Mouse (Mus musculus): ENCODE measurements around the gene Cyb561d2. TPM values are rescaled to one million over a fixed set of nuclear protein-coding genes. Genes with fewer than 3 reads are reported as not detected.

Cyb561d2 gene
- 35.1 and 49.6 TPM in 2 replicates for polyA plus RNA-seq (2014; fragmentation: Nextera tagmentation; extraction: Ambion mirVana)

DNA sequence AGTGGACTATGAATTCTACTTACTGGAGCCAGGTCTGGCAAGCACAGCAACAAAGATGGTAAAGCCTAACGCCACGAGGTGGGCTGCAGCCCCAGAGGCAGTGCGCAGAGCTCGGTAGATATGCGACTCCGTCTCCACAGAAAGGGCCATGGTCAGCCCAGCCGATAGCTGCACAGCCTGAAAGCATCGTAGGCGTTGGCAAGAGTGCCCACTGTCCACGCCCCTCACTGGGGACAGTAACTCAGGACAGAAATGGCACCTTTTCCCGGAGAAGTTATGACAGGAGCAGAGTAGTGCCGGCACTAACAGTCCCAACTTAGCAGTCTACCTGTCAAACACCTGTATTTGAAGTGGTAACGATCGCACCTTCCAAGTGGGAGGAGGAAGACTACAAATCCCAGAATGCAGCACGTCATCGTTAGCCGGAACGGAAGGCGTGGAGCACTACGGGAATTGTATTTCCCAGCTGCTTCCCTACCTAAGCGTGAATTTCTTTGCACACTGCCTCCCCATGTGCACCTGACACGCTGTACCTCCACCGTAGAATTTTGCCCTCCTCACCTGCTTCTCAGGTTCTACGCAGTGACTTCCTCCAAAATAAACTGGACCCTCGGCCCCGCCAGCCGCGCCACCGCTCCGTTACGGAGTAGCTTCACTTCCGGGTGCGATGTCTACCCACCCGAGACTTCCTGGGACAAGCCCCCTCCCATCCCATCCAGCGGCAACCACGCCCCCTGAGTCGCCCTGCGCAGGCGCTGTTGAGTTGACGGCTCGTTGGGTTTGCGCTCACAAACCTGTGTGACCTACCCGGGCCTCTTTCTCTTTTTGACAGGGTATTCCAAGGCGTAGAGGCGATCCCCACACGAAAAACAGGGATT is at the start of gene Cyb561d2, which contains the start of gene Nprl2:
TSS of gene Cyb561d2 (minus strand) at position 720 of the 878 bp plus-strand sequence.
TSS of gene Nprl2 (plus strand) at position 753 of the 878 bp plus-strand sequence.
- peak within 1 kb of the TSS; percentile 61 for H3K27ac ChIP-seq (replicated peaks; ENCODE audit: low read depth, low read length)
- DNase-seq, result peak; percentile 97
- peak within 1 kb of the TSS; percentile 92 for H3K4me2 ChIP-seq (ENCODE audit: low read length)
- H3K36me3 ChIP-seq (ENCODE audit: control insufficient read depth, insufficient read depth, low read length), result peaks cover 53% of the 10 kb centered on the region
- ATAC-seq (ENCODE audit: low FRiP score, low TSS enrichment), result peak; percentile 91
- no peaks in the 10 kb centered on the region for H3K9me3 ChIP-seq (ENCODE audit: control insufficient read depth, low read length)
- H3K4me3 ChIP-seq (replicated peaks; ENCODE audit: low read depth, low read length), result peak within 1 kb of the TSS; percentile 63
- H3K9ac ChIP-seq (replicated peaks; ENCODE audit: low read length), result peak within 1 kb of the TSS; percentile 59
- under 1% methylated on average over 46 of the region's 46 CpGs for WGBS
- no peaks in the 10 kb centered on the region for H3K27me3 ChIP-seq (ENCODE audit: control insufficient read depth, insufficient read depth, low read length)
- H3K4me1 ChIP-seq (ENCODE audit: control insufficient read depth, insufficient read depth, low read length), result peaks cover 21% of the 10 kb centered on the region

DNA sequence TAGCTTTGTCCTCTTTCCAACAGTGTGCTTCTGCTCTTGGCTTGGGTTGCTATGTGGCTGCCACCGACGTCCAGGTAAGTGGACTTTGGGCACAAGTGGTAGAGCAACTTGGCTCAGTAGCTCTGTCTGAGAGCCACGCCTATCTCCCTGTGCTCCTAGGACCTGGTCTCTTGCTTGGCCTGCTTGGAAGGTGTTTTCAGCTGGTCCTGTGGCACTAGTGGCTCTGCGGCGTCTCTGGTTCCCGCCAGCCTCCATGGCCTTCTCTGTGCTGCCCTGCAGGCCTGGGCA is 48.7 kb upstream of the Cyb561d2 start:
- Histone ChIP-seq H3K36me3 (ENCODE audit: control insufficient read depth, insufficient read depth, low read length) (peaks cover 42% of the 10 kb centered on the region), H3K9ac (replicated peaks; ENCODE audit: low read length) (no peak overlapping the region), H3K4me1 (ENCODE audit: control insufficient read depth, insufficient read depth, low read length) (peaks cover 9% of the 10 kb centered on the region), H3K9me3 (ENCODE audit: control insufficient read depth, low read length) (no peaks in the 10 kb centered on the region), H3K4me2 (ENCODE audit: low read length) (no peak overlapping the region), H3K4me3 (replicated peaks; ENCODE audit: low read depth, low read length) (no peak overlapping the region), H3K27ac (replicated peaks; ENCODE audit: low read depth, low read length) (no peak overlapping the region), H3K27me3 (ENCODE audit: control insufficient read depth, insufficient read depth, low read length) (no peaks in the 10 kb centered on the region)
- 95% methylated on average over 6 of the region's 6 CpGs for WGBS
- DNase-seq (no peak), ATAC-seq (ENCODE audit: low FRiP score, low TSS enrichment) (no peak)

- Histone ChIP-seq H3K4me1 (ENCODE audit: control insufficient read depth, insufficient read depth, low read length) (peaks cover 9% of the 10 kb centered on the region), H3K9ac (replicated peaks; ENCODE audit: low read length) (no peak overlapping the region), H3K27me3 (ENCODE audit: control insufficient read depth, insufficient read depth, low read length) (no peaks in the 10 kb centered on the region), H3K36me3 (ENCODE audit: control insufficient read depth, insufficient read depth, low read length) (peaks cover 42% of the 10 kb centered on the region), H3K4me2 (ENCODE audit: low read length) (no peak overlapping the region), H3K4me3 (replicated peaks; ENCODE audit: low read depth, low read length) (no peak overlapping the region), H3K27ac (replicated peaks; ENCODE audit: low read depth, low read length) (no peak overlapping the region), H3K9me3 (ENCODE audit: control insufficient read depth, low read length) (no peaks in the 10 kb centered on the region)
- 91% methylated on average over 25 of the region's 25 CpGs for WGBS
- DNase-seq (no peak), ATAC-seq (ENCODE audit: low FRiP score, low TSS enrichment) (no peak)
These were observed 48.2 kb upstream of the Cyb561d2 start for GRCm38 (mm10) chr9:107590058-107590772.

- Histone ChIP-seq H3K9me3 (ENCODE audit: control insufficient read depth, low read length) (no peaks in the 10 kb centered on the region), H3K9ac (replicated peaks; ENCODE audit: low read length) (peak overlapping the region; percentile 54), H3K4me1 (ENCODE audit: control insufficient read depth, insufficient read depth, low read length) (peaks cover 9% of the 10 kb centered on the region), H3K36me3 (ENCODE audit: control insufficient read depth, insufficient read depth, low read length) (peaks cover 41% of the 10 kb centered on the region), H3K27me3 (ENCODE audit: control insufficient read depth, insufficient read depth, low read length) (no peaks in the 10 kb centered on the region), H3K4me3 (replicated peaks; ENCODE audit: low read depth, low read length) (peak overlapping the region; percentile 65), H3K4me2 (ENCODE audit: low read length) (peak overlapping the region; percentile 89), H3K27ac (replicated peaks; ENCODE audit: low read depth, low read length) (no peak overlapping the region)
- DNase-seq (peak; percentile 56), ATAC-seq (ENCODE audit: low FRiP score, low TSS enrichment) (peak; percentile 19; the same call in 1 of the 2 replicates)
- WGBS, result 6% methylated on average over 33 of the region's 33 CpGs
These were observed 46.0 kb upstream of the Cyb561d2 start for GRCm38 (mm10) chr9:107587833-107588639.

DNA sequence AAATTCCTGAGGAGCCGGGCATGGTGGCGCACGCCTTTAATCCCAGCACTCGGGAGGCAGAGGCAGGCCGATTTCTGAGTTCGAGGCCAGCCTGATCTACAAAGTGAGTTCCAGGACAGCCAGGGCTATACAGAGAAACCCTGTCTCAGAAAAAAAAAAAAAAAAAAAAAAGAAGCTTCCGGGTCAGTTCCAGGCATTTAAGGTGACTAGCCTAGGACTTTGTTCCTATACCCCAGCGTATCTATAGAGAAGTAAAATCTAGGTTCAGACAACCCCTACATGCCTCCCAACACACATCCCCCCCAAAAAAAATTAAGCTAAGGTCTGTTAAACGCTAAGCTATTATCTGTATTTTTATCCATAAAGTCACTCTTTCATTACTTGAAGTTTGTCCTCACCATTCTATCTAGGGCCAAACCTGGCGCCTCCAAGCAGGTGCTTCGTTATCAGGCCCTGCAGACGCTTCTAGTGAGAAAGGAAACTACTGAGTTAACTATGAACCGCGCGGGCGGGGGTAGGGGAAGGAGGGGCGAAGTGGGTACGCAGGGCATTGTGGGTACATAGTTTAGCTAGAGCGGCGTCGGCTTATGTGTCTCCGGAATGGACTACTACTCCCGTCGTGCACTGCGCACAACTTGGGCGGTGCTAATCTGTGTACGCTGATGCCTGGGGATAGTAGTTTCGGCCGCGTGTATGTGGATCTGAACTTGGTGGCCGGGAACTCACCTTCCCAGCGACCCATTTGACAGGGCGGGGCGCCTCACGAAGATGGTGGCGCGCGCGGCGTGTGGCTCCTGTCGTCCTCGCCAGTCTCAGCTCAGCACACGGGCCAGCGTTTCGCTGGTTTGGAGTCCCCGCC is 45.2 kb upstream of the Cyb561d2 start, which contains the start of gene Ifrd2:
TSS of gene Ifrd2 (plus strand) at position 669 of the 859 bp plus-strand sequence.
- 14% methylated on average over 46 of the region's 46 CpGs for WGBS
- Histone ChIP-seq H3K9me3 (ENCODE audit: control insufficient read depth, low read length) (no peaks in the 10 kb centered on the region), H3K4me2 (ENCODE audit: low read length) (peak within 1 kb of the TSS; percentile 89), H3K9ac (replicated peaks; ENCODE audit: low read length) (peak within 1 kb of the TSS; percentile 54), H3K27me3 (ENCODE audit: control insufficient read depth, insufficient read depth, low read length) (no peaks in the 10 kb centered on the region), H3K4me3 (replicated peaks; ENCODE audit: low read depth, low read length) (peak within 1 kb of the TSS; percentile 65), H3K4me1 (ENCODE audit: control insufficient read depth, insufficient read depth, low read length) (peaks cover 9% of the 10 kb centered on the region), H3K27ac (replicated peaks; ENCODE audit: low read depth, low read length) (no peak within 1 kb of the TSS), H3K36me3 (ENCODE audit: control insufficient read depth, insufficient read depth, low read length) (peaks cover 36% of the 10 kb centered on the region)
- ATAC-seq (ENCODE audit: low FRiP score, low TSS enrichment) (peak; percentile 97), DNase-seq (peak; percentile 99)

GRCm38 (mm10) chr9:107586504-107586903 is 44.5 kb upstream of the Cyb561d2 start:
- H3K4me1 ChIP-seq (ENCODE audit: control insufficient read depth, insufficient read depth, low read length), result peaks cover 11% of the 10 kb centered on the region
- 93% methylated on average over 5 of the region's 5 CpGs for WGBS
- DNase-seq, result no peak
- H3K27me3 ChIP-seq (ENCODE audit: control insufficient read depth, insufficient read depth, low read length), result no peaks in the 10 kb centered on the region
- H3K27ac ChIP-seq (replicated peaks; ENCODE audit: low read depth, low read length), result no peak overlapping the region
- no peaks in the 10 kb centered on the region for H3K9me3 ChIP-seq (ENCODE audit: control insufficient read depth, low read length)
- H3K4me3 ChIP-seq (replicated peaks; ENCODE audit: low read depth, low read length), result no peak overlapping the region
- no peak overlapping the region for H3K4me2 ChIP-seq (ENCODE audit: low read length)
- no peak for ATAC-seq (ENCODE audit: low FRiP score, low TSS enrichment)
- no peak overlapping the region for H3K9ac ChIP-seq (replicated peaks; ENCODE audit: low read length)
- peaks cover 29% of the 10 kb centered on the region for H3K36me3 ChIP-seq (ENCODE audit: control insufficient read depth, insufficient read depth, low read length)

GRCm38 (mm10) chr9:107583174-107583573 is 41.2 kb upstream of the Cyb561d2 start:
- H3K9ac ChIP-seq (replicated peaks; ENCODE audit: low read length), result no peak overlapping the region
- H3K27ac ChIP-seq (replicated peaks; ENCODE audit: low read depth, low read length), result no peak overlapping the region
- no peaks in the 10 kb centered on the region for H3K9me3 ChIP-seq (ENCODE audit: control insufficient read depth, low read length)
- ATAC-seq (ENCODE audit: low FRiP score, low TSS enrichment), result no peak
- peaks cover 19% of the 10 kb centered on the region for H3K4me1 ChIP-seq (ENCODE audit: control insufficient read depth, insufficient read depth, low read length)
- no peak for DNase-seq
- 91% methylated on average over 14 of the region's 14 CpGs for WGBS
- H3K36me3 ChIP-seq (ENCODE audit: control insufficient read depth, insufficient read depth, low read length), result peaks cover 11% of the 10 kb centered on the region; the same call in 1 of the 2 replicates
- H3K4me2 ChIP-seq (ENCODE audit: low read length), result no peak overlapping the region
- no peak overlapping the region for H3K4me3 ChIP-seq (replicated peaks; ENCODE audit: low read depth, low read length)
- no peaks in the 10 kb centered on the region for H3K27me3 ChIP-seq (ENCODE audit: control insufficient read depth, insufficient read depth, low read length)

Measured in midbrain, embryonic 14.5 days (tissue).